Mouse (Mus musculus) cortical plate, adult 2 months (tissue): ENCODE measurements around the gene Nkg7.

Experiments used
- CTCF ChIP-seq: fragments of 200-500 bp; IDR thresholded peaks from 2 replicates; pipeline ENCODE4 v1.5.1; 2011; ENCODE audit warnings: mild to moderate bottlenecking, control low read depth, low read length; ENCODE audit not compliant: insufficient read depth; ENCODE audit errors: extremely low read depth
- POLR2A ChIP-seq: fragments of 200-500 bp; IDR thresholded peaks from 2 replicates; pipeline ENCODE4 v1.6.1; 2011; ENCODE audit warnings: mild to moderate bottlenecking, low read length, control low read depth; ENCODE audit not compliant: insufficient read depth; ENCODE audit errors: extremely low read depth

DNA sequence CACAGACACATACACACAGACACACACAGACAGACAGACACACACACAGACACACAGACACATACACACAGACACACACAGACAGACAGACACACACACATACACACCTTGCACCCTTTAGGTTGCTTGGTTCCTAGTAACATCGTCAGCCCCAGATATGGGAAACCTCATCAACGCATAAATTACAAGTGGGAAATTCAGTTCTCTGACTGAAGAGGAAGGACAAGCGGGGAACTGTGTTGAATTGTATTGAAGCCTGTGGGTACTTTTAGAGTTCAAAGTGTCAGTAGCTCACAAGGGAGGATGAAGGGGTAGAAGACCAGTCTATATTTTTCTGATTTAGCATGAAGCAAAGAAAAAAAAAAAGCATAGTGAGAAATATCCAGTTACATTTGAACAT lies 29.3 kb upstream of the Nkg7 start:
- TF ChIP-seq CTCF: no peak
- TF ChIP-seq POLR2A: no peak
